Mouse (Mus musculus): ENCODE data around the gene Prickle1.

The Prickle1 gene

GRCm38 (mm10) chr15:93594888-93595698, 598 bp downstream of the Prickle1 start:
- DNase-seq (ENCODE audit: low spot score) = peak; percentile 62

- DNase-seq (ENCODE audit: low spot score) = no peak
Observed at GRCm38 (mm10) chr15:93594296-93594887, 1.3 kb downstream of the Prickle1 start.

- DNase-seq (ENCODE audit: low spot score) = no peak
Observed at GRCm38 (mm10) chr15:93592596-93592995, 3.1 kb downstream of the Prickle1 start.

GRCm38 (mm10) chr15:93591831-93592321, 3.8 kb downstream of the Prickle1 start:
- DNase-seq (ENCODE audit: low spot score) = peak; percentile 64

GRCm38 (mm10) chr15:93591371-93591770, 4.3 kb downstream of the Prickle1 start:
- no peak for DNase-seq (ENCODE audit: low spot score)

- DNase-seq (ENCODE audit: low spot score) = no peak
Observed at GRCm38 (mm10) chr15:93588401-93588800, 7.3 kb downstream of the Prickle1 start.

GRCm38 (mm10) chr15:93587660-93588059, 8.0 kb downstream of the Prickle1 start:
- DNase-seq (ENCODE audit: low spot score) = no peak

GRCm38 (mm10) chr15:93583051-93583450, 12.6 kb downstream of the Prickle1 start:
- DNase-seq (ENCODE audit: low spot score) = no peak

GRCm38 (mm10) chr15:93581736-93582135, 14.0 kb downstream of the Prickle1 start:
- DNase-seq (ENCODE audit: low spot score) = no peak

- peak; percentile 39 for DNase-seq (ENCODE audit: low spot score)
Observed at GRCm38 (mm10) chr15:93579899-93580298, 15.8 kb downstream of the Prickle1 start.

GRCm38 (mm10) chr15:93579100-93579499, 16.6 kb downstream of the Prickle1 start:
- no peak for DNase-seq (ENCODE audit: low spot score)

GRCm38 (mm10) chr15:93576361-93576760, 19.3 kb downstream of the Prickle1 start:
- no peak for DNase-seq (ENCODE audit: low spot score)

- DNase-seq (ENCODE audit: low spot score) = peak; percentile 91
Observed at GRCm38 (mm10) chr15:93575884-93576283, 19.8 kb downstream of the Prickle1 start.

- DNase-seq (ENCODE audit: low spot score) = no peak
Observed at GRCm38 (mm10) chr15:93572889-93573288, 22.8 kb downstream of the Prickle1 start.

- no peak for DNase-seq (ENCODE audit: low spot score)
Observed at GRCm38 (mm10) chr15:93570881-93571495, 24.7 kb downstream of the Prickle1 start.

- no peak for DNase-seq (ENCODE audit: low spot score)
Observed at GRCm38 (mm10) chr15:93568911-93569310, 26.8 kb downstream of the Prickle1 start.

- no peak for DNase-seq (ENCODE audit: low spot score)
Observed at GRCm38 (mm10) chr15:93567546-93568307, 28.0 kb downstream of the Prickle1 start.

- DNase-seq (ENCODE audit: low spot score) = no peak
Observed at GRCm38 (mm10) chr15:93563491-93563890, 32.2 kb downstream of the Prickle1 start.

GRCm38 (mm10) chr15:93561540-93561939, 34.2 kb downstream of the Prickle1 start:
- no peak for DNase-seq (ENCODE audit: low spot score)

- DNase-seq (ENCODE audit: low spot score) = no peak
Observed at GRCm38 (mm10) chr15:93558421-93558820, 37.3 kb downstream of the Prickle1 start.

- no peak for DNase-seq (ENCODE audit: low spot score)
Observed at GRCm38 (mm10) chr15:93555719-93556118, 40.0 kb downstream of the Prickle1 start.

GRCm38 (mm10) chr15:93554203-93554851, 41.4 kb downstream of the Prickle1 start:
- no peak for DNase-seq (ENCODE audit: low spot score)
